Mouse (Mus musculus) small intestine, adult 2 months (tissue): ENCODE results near the gene Tpm1.

Source experiments
- CTCF ChIP-seq: fragments of 200-500 bp; IDR thresholded peaks from 2 replicates; pipeline ENCODE4 v1.5.1; 2012; ENCODE audit warnings: low read depth, mild to moderate bottlenecking, control low read depth, inconsistent platforms, low read length, moderate library complexity, mixed read lengths; ENCODE audit not compliant: insufficient replicate concordance, insufficient read length; ENCODE audit errors: extremely low read depth
- POLR2A ChIP-seq: fragments of 200-500 bp; IDR thresholded peaks from 2 replicates; pipeline ENCODE4 v1.6.1; 2012; ENCODE audit warnings: low read depth, mild to moderate bottlenecking, control low read depth, inconsistent platforms, low read length, moderate library complexity

GRCm38 (mm10) chr9:66978468-66978867 lies 70.7 kb downstream of the Tpm1 start:
- TF ChIP-seq CTCF, result no peak
- no peak for TF ChIP-seq POLR2A
